ENCODE assay signal across 28 mouse cellular contexts in genomic region chr1:102146368-102146767, GRCm38 (mm10).
DNase-seq lines count a peak whose midpoint lies in the region; ATAC-seq and TF ChIP-seq lines count a peak whose summit lies in the region.
"Had no signal": no experiment of that assay in that cellular context is flagged by ENCODE, and none has a peak within 500 bp of the region (broad histone marks: within the 10 kb centered on the region; RNA-seq: fewer than 3 reads in every experiment).

No protein-coding gene starts in this region.

- H3K27ac ChIP-seq in midbrain, embryonic 14.5 days (replicated peaks; ENCODE audit: low read depth, low read length) = no peak overlapping the region
- H3K27ac ChIP-seq in midbrain, embryonic 15.5 days = no peak overlapping the region
- H3K27ac ChIP-seq: kidney, embryonic 15.5 days; limb, embryonic 12.5 days; midbrain, embryonic 13.5 days; neural tube, embryonic 13.5 days had no signal

- TF ChIP-seq POLR2A in brain, embryonic 14.5 days (IDR thresholded peaks at IDR 0.05; ENCODE audit: borderline replicate concordance, extremely low read depth, insufficient read depth, insufficient read length, poor library complexity, severe bottlenecking) = no peak

- TF ChIP-seq CTCF in brain, embryonic 14.5 days (IDR thresholded peaks at IDR 0.05; ENCODE audit: borderline replicate concordance, extremely low read depth, insufficient read depth, insufficient read length) = peak; percentile 16; the same call in 1 of the 2 replicates

- no peak overlapping the region for H3K4me3 ChIP-seq in midbrain, embryonic 14.5 days (replicated peaks; ENCODE audit: low read depth, low read length)
- H3K4me3 ChIP-seq in midbrain, embryonic 15.5 days = no peak overlapping the region
- H3K4me3 ChIP-seq: kidney, embryonic 15.5 days; limb, embryonic 12.5 days; midbrain, embryonic 13.5 days; myocyte; neural tube, embryonic 13.5 days had no signal

- ATAC-seq in frontal cortex, adult (ENCODE audit: low TSS enrichment) = peak; percentile 97
- ATAC-seq in midbrain, embryonic 14.5 days (ENCODE audit: low FRiP score, low TSS enrichment) = no peak
- no peak for ATAC-seq in midbrain, embryonic 15.5 days (replicated peaks)
- ATAC-seq: intestine, postnatal 0 days; liver, postnatal 0 days; midbrain, embryonic 13.5 days had no signal

- no peaks in the 10 kb centered on the region for H3K36me3 ChIP-seq in midbrain, embryonic 14.5 days (ENCODE audit: control insufficient read depth, insufficient read depth, low read length)
- no peaks in the 10 kb centered on the region for H3K36me3 ChIP-seq in midbrain, embryonic 15.5 days (replicated peaks)
- H3K36me3 ChIP-seq: kidney, embryonic 15.5 days; limb, embryonic 12.5 days; midbrain, embryonic 13.5 days; neural tube, embryonic 13.5 days had no signal

- no peak overlapping the region for H3K4me2 ChIP-seq in midbrain, embryonic 14.5 days (ENCODE audit: low read length)
- H3K4me2 ChIP-seq in midbrain, embryonic 15.5 days = no peak overlapping the region
- H3K4me2 ChIP-seq: heart, embryonic 11.5 days; kidney, embryonic 15.5 days; limb, embryonic 12.5 days; liver, embryonic 11.5 days; midbrain, embryonic 13.5 days; neural tube, embryonic 13.5 days had no signal

- 72% methylated on average over 3 of the region's 3 CpGs for WGBS in midbrain, embryonic 14.5 days
- 68% methylated on average over 3 of the region's 3 CpGs for WGBS in midbrain, embryonic 15.5 days

- H3K27me3 ChIP-seq in midbrain, embryonic 14.5 days (ENCODE audit: control insufficient read depth, insufficient read depth, low read length) = no peaks in the 10 kb centered on the region
- no peaks in the 10 kb centered on the region for H3K27me3 ChIP-seq in midbrain, embryonic 15.5 days (replicated peaks)
- H3K27me3 ChIP-seq: CH12.LX; kidney, embryonic 15.5 days; limb, embryonic 12.5 days; midbrain, embryonic 13.5 days; neural tube, embryonic 13.5 days had no signal

- no peak for DNase-seq in frontal cortex, postnatal 25 days (ENCODE audit: low spot score in 2 of 2)
- peak; percentile 30 for DNase-seq in midbrain, embryonic 14.5 days
- DNase-seq in brain, embryonic 14.5 days (ENCODE audit: low read depth) = peak; percentile 41
- DNase-seq in right cerebral cortex, postnatal 4 days = peak; percentile 4
- no peak for DNase-seq in adrenal gland, adult 8-10 months
- DNase-seq: adrenal gland, adult 2 months; B cell, adult 2 months; cerebellum, adult 8-10 months; gastrocnemius, postnatal 14 days; heart, adult 11 months; kidney, postnatal 4 days; layer of hippocampus, adult 9-11 months; liver, postnatal 0 days; lung, postnatal 10 days; retina, postnatal 1 day; thymus, adult 18-20 months; thymus, postnatal 36 days had no signal

- no peaks in the 10 kb centered on the region for H3K4me1 ChIP-seq in midbrain, embryonic 14.5 days (ENCODE audit: control insufficient read depth, insufficient read depth, low read length)
- H3K4me1 ChIP-seq in midbrain, embryonic 15.5 days = no peaks in the 10 kb centered on the region
- H3K4me1 ChIP-seq: kidney, embryonic 15.5 days; limb, embryonic 12.5 days; midbrain, embryonic 13.5 days; neural tube, embryonic 13.5 days had no signal

- no peak overlapping the region for H3K9ac ChIP-seq in midbrain, embryonic 14.5 days (replicated peaks; ENCODE audit: low read length)
- no peak overlapping the region for H3K9ac ChIP-seq in midbrain, embryonic 15.5 days
- H3K9ac ChIP-seq: kidney, embryonic 15.5 days; limb, embryonic 12.5 days; liver, postnatal 0 days; midbrain, embryonic 13.5 days; neural tube, embryonic 13.5 days had no signal

- no peaks in the 10 kb centered on the region for H3K9me3 ChIP-seq in midbrain, embryonic 14.5 days (ENCODE audit: control insufficient read depth, low read length)
- no peaks in the 10 kb centered on the region for H3K9me3 ChIP-seq in midbrain, embryonic 15.5 days
- H3K9me3 ChIP-seq: kidney, embryonic 15.5 days; limb, embryonic 12.5 days; midbrain, embryonic 13.5 days; neural tube, embryonic 13.5 days had no signal

Comparison
In these comparisons a context has a peak if more than half of its experiments do, and no peak if none do; other contexts are left out.
1. DNase-seq: peak in midbrain, embryonic 14.5 days (single experiment), brain, embryonic 14.5 days (single experiment) and right cerebral cortex, postnatal 4 days (single experiment); none in frontal cortex, postnatal 25 days (0 of 2) and adrenal gland, adult 8-10 months (single experiment).